Mouse (Mus musculus) MEL (cell line): ENCODE data around the gene Lig3. TPM values are rescaled to one million over a fixed set of nuclear protein-coding genes. Genes with fewer than 3 reads are reported as not detected.
"Not testable (repeated sequence)": the region's sequence is repeated elsewhere in the genome, so short reads cannot be mapped to it uniquely, and the experiment has no call there.

Source experiments
- DNase-seq: peaks from one replicate; pipeline ENCODE4 v3.0.0; 2011; ENCODE audit warnings: low read depth, low spot score
- H3K27ac ChIP-seq: 2 replicates; pipeline ENCODE4 v1.5.1; 2012; ENCODE audit warnings: low read depth, mild to moderate bottlenecking, control low read depth, low read length, moderate library complexity; ENCODE audit not compliant: control insufficient read depth
- H3K27me3 ChIP-seq, 2 experiments: fragments of 150-350 bp in 1 of 2; sonication (generic) in 1 of 2; 2 replicates each; pipeline ENCODE4 v1.6.1; 2012; ENCODE audit warnings: low read length in 2 of 2, mild to moderate bottlenecking in 2 of 2, improper control_type of control experiment in 1 of 2, moderate library complexity in 1 of 2; ENCODE audit not compliant: insufficient read depth in 2 of 2, control insufficient read depth in 1 of 2
- H3K36me3 ChIP-seq, 2 experiments: 2 replicates each; pipeline ENCODE4 v1.6.1; 2012 to 2014; ENCODE audit warnings: low read length in 2 of 2, improper control_type of control experiment in 1 of 2, inconsistent platforms in 1 of 2, mild to moderate bottlenecking in 1 of 2; ENCODE audit not compliant: insufficient read depth in 2 of 2, control insufficient read depth in 1 of 2
- H3K4me1 ChIP-seq, 2 experiments: fragments of 150-350 bp in 1 of 2; sonication (generic) in 1 of 2; 2 replicates each; pipeline ENCODE4 v1.6.1; 2012; ENCODE audit warnings: low read length in 2 of 2, improper control_type of control experiment in 1 of 2, mild to moderate bottlenecking in 1 of 2; ENCODE audit not compliant: insufficient read depth in 2 of 2, control insufficient read depth in 1 of 2
- H3K4me3 ChIP-seq, 2 experiments: fragments of 150-350 bp in 1 of 2; sonication (generic) in 1 of 2; 2 replicates each; pipeline ENCODE4 v1.5.1; 2012; ENCODE audit warnings: low read depth in 2 of 2, low read length in 2 of 2, mild to moderate bottlenecking in 2 of 2, moderate library complexity in 2 of 2, control low read depth in 1 of 2, improper control_type of control experiment in 1 of 2; ENCODE audit not compliant: control insufficient read depth in 1 of 2, insufficient read depth in 1 of 2
- H3K79me2 ChIP-seq: 2 replicates; pipeline ENCODE4 v1.6.1; 2012; ENCODE audit warnings: mild to moderate bottlenecking, low read length, moderate library complexity; ENCODE audit not compliant: control insufficient read depth, poor library complexity, insufficient read depth
- H3K9ac ChIP-seq: 2 replicates; pipeline ENCODE4 v1.6.1; 2012; ENCODE audit warnings: low read depth, mild to moderate bottlenecking, control low read depth, low read length, moderate library complexity; ENCODE audit not compliant: control insufficient read depth, poor library complexity, severe bottlenecking
- H3K9me3 ChIP-seq: fragments of 150-350 bp; sonication (generic); replicated peaks from 2 replicates; pipeline ENCODE4 v1.6.1; 2012; ENCODE audit warnings: mild to moderate bottlenecking, low read length, improper control_type of control experiment, moderate library complexity; ENCODE audit not compliant: insufficient read depth
- CHD2 ChIP-seq: IDR thresholded peaks from 2 replicates; pipeline ENCODE4 v1.6.1; 2011; ENCODE audit warnings: low read length, improper control_type of control experiment
- E2F4 ChIP-seq: IDR thresholded peaks from 2 replicates; pipeline ENCODE4 v1.6.1; 2011; ENCODE audit warnings: low read depth, low read length, improper control_type of control experiment, borderline replicate concordance
- EP300 ChIP-seq, 2 experiments: IDR thresholded peaks; 2 replicates each; pipeline ENCODE4 v1.6.1; 2011; ENCODE audit warnings: improper control_type of control experiment in 2 of 2, low read length in 2 of 2, low read depth in 1 of 2, mild to moderate bottlenecking in 1 of 2
- GATA1 ChIP-seq: IDR thresholded peaks from 2 replicates; pipeline ENCODE4 v1.6.1; 2011; ENCODE audit warnings: low read depth, low read length, improper control_type of control experiment
- KAT2A ChIP-seq: conservative IDR thresholded peaks from 2 replicates; pipeline ENCODE4 v1.6.1; 2012; ENCODE audit warnings: low read depth, low read length, improper control_type of control experiment, inconsistent platforms
- MAZ ChIP-seq: IDR thresholded peaks from 2 replicates; pipeline ENCODE4 v1.6.1; 2012; ENCODE audit warnings: low read depth, mild to moderate bottlenecking, inconsistent platforms, low read length, improper control_type of control experiment
- MEF2A ChIP-seq: IDR thresholded peaks from 2 replicates; pipeline ENCODE4 v1.6.1; 2014; ENCODE audit warnings: low read depth, mild to moderate bottlenecking, inconsistent platforms, low read length, improper control_type of control experiment; ENCODE audit not compliant: poor library complexity, insufficient replicate concordance, severe bottlenecking; ENCODE audit errors: extremely low read depth
- MYC ChIP-seq: IDR thresholded peaks from 2 replicates; pipeline ENCODE4 v1.6.1; 2011; ENCODE audit warnings: low read depth, mild to moderate bottlenecking, low read length, improper control_type of control experiment, moderate library complexity
- NELFE ChIP-seq: IDR thresholded peaks from 2 replicates; pipeline ENCODE4 v1.6.1; 2011; ENCODE audit warnings: low read depth, low read length, improper control_type of control experiment
- POLR2A ChIP-seq, 2 experiments: IDR thresholded peaks; 2 replicates each; pipeline ENCODE4 v1.6.1; 2011 to 2012; ENCODE audit warnings: low read length in 2 of 2, mild to moderate bottlenecking in 2 of 2, control low read depth in 1 of 2, improper control_type of control experiment in 1 of 2, low read depth in 1 of 2, moderate library complexity in 1 of 2; ENCODE audit not compliant: control insufficient read depth in 1 of 2, insufficient read depth in 1 of 2, poor library complexity in 1 of 2
- POLR2AphosphoS2 ChIP-seq: IDR thresholded peaks from 2 replicates; pipeline ENCODE4 v1.6.1; 2011; ENCODE audit warnings: low read length, improper control_type of control experiment
- TBP ChIP-seq: IDR thresholded peaks from 2 replicates; pipeline ENCODE4 v1.8.0; 2011; ENCODE audit warnings: low read depth, low read length, improper control_type of control experiment
- ZNF384 ChIP-seq: IDR thresholded peaks from 2 replicates; pipeline ENCODE4 v1.6.1; 2012; ENCODE audit warnings: low read depth, mild to moderate bottlenecking, inconsistent platforms, low read length, improper control_type of control experiment
- polyA plus RNA-seq, 2 experiments: library from polyadenylated mRNA; stranded (reverse) in 1 of 2; unstranded in 1 of 2; fragments of >175 nt in 1 of 2; fragments of >200 nt in 1 of 2; gene quantifications; 2 replicates each; pipeline versions ENCODE4 v1.2.1 to v1.2.4; 2012; ENCODE audit warnings: low replicate concordance in 2 of 2, low read depth in 1 of 2; ENCODE audit not compliant: insufficient read length in 2 of 2, insufficient read depth in 1 of 2, missing spikeins in 1 of 2
- total RNA-seq: library from RNA; depleted of rRNA; stranded (reverse); fragments of 300-350 nt; gene quantifications from 2 replicates; pipeline ENCODE4 v1.2.3, GENCODE M21; 2012

Lig3 gene
- total and polyA plus RNA-seq, 3 experiments, result 48.5 to 89.2 TPM; not detected in 1

- H3K9ac ChIP-seq, result no peak overlapping the region
- H3K27ac ChIP-seq, result no peak overlapping the region
- DNase-seq, result no peak
- peaks cover 4 to 14% of the 10 kb centered on the region in 2 experiments for H3K4me1 ChIP-seq
- H3K9me3 ChIP-seq, result no peaks in the 10 kb centered on the region
- no peak overlapping the region for H3K4me3 ChIP-seq
- H3K79me2 ChIP-seq, result no peaks in the 10 kb centered on the region
- H3K36me3 ChIP-seq, result peaks cover 0 to 9% of the 10 kb centered on the region in 2 experiments; a peak in 2 of 4 replicates
- TF ChIP-seq NELFE, result no peak
- no peak for TF ChIP-seq ZNF384
- no peak for TF ChIP-seq MAZ
- TF ChIP-seq GATA1, result no peak
- no peak for TF ChIP-seq MEF2A
- TF ChIP-seq EP300 (IDR thresholded peaks at IDR 0.05; ENCODE audit: low read depth in 1 of 2, low read length in 2 of 2), result no peak
- no peak for TF ChIP-seq CHD2
- TF ChIP-seq KAT2A, result no peak
- TF ChIP-seq POLR2A (IDR thresholded peaks at IDR 0.05; ENCODE audit: control insufficient read depth in 1 of 2, insufficient read depth in 1 of 2, low read depth in 1 of 2, low read length in 2 of 2, poor library complexity in 1 of 2), result no peak
- TF ChIP-seq POLR2AphosphoS2, result no peak
- no peak for TF ChIP-seq E2F4
- TF ChIP-seq, all 39 proteins: peak for 0
- no peaks in the 10 kb centered on the region for H3K27me3 ChIP-seq
Measured at GRCm38 (mm10) chr11:82831008-82831893, 50.3 kb downstream of the Lig3 start.

- 0 out of 2 replicates have a peak, but pooled peaks have one; percentile 29 for TF ChIP-seq TBP
- H3K9ac ChIP-seq, H3K9me3 ChIP-seq, DNase-seq, H3K4me3 ChIP-seq, H3K36me3 ChIP-seq, H3K27me3 ChIP-seq, H3K79me2 ChIP-seq, H3K27ac ChIP-seq: not testable (repeated sequence)
- H3K4me1 ChIP-seq, result peaks cover 4 to 14% of the 10 kb centered on the region in 2 experiments
Measured at GRCm38 (mm10) chr11:82832402-82832801, 51.5 kb downstream of the Lig3 start.

- Histone ChIP-seq H3K79me2 (no peaks in the 10 kb centered on the region), H3K4me1 (peaks cover 7 to 14% of the 10 kb centered on the region in 2 experiments), H3K9me3 (no peaks in the 10 kb centered on the region), H3K36me3 (peaks cover 2 to 9% of the 10 kb centered on the region in 2 experiments; a peak in 3 of 4 replicates), H3K27ac (peak overlapping the region; percentile 20; the same call in 1 of the 2 replicates), H3K9ac (no peak overlapping the region), H3K4me3 (no peak overlapping the region), H3K27me3 (no peaks in the 10 kb centered on the region)
- TF ChIP-seq MYC (no peak), EP300 (IDR thresholded peaks at IDR 0.05; ENCODE audit: low read depth in 1 of 2, low read length in 2 of 2) (0 out of 4 replicates have a peak, but pooled peaks of 1 of the 2 experiments have one; percentile 13)
- peak; percentile 88 for DNase-seq
Measured at GRCm38 (mm10) chr11:82833929-82834328, 53.0 kb downstream of the Lig3 start.

GRCm38 (mm10) chr11:82834359-82834758 lies 53.5 kb downstream of the Lig3 start:
- not testable (repeated sequence) for DNase-seq, H3K9ac ChIP-seq, H3K4me3 ChIP-seq, H3K9me3 ChIP-seq, H3K27ac ChIP-seq, H3K27me3 ChIP-seq, H3K36me3 ChIP-seq, H3K79me2 ChIP-seq
- peaks cover 7 to 14% of the 10 kb centered on the region in 2 experiments for H3K4me1 ChIP-seq
